Mouse (Mus musculus): Measurements from ENCODE around the gene Rrp12. TPM values are rescaled to one million over a fixed set of nuclear protein-coding genes. Genes with fewer than 3 reads are reported as not detected.

Rrp12 gene
- polyA plus RNA-seq, 1 experiment from 2014 or later: 4.3 TPM

- ATAC-seq (no peak), DNase-seq (no peak)
- H3K4me2 ChIP-seq (ENCODE audit: low read depth, low read length): peak overlapping the region; percentile 49
- no peak overlapping the region for H3K9ac ChIP-seq (replicated peaks)
- H3K36me3 ChIP-seq (replicated peaks; ENCODE audit: insufficient read depth, low read length): no peaks in the 10 kb centered on the region
- TF ChIP-seq CTCF (IDR thresholded peaks at IDR 0.05; ENCODE audit: low read depth) (no peak), EP300 (IDR thresholded peaks at IDR 0.05; ENCODE audit: low read depth) (no peak)
- 56% methylated on average over 6 of the region's 6 CpGs for WGBS (ENCODE audit: insufficient replicate concordance)
- no peaks in the 10 kb centered on the region for H3K9me3 ChIP-seq (ENCODE audit: low read length)
- 0 out of 2 replicates have a peak overlapping the region, but pooled peaks have one; percentile 88 for H3K27ac ChIP-seq (ENCODE audit: low read depth)
- no peaks in the 10 kb centered on the region for H3K27me3 ChIP-seq (ENCODE audit: insufficient read depth, low read length)
- peaks cover 59% of the 10 kb centered on the region for H3K4me1 ChIP-seq (ENCODE audit: insufficient read depth)
- no peak overlapping the region for H3K4me3 ChIP-seq (ENCODE audit: low read depth, low read length)
Observed at GRCm38 (mm10) chr19:41835407-41835806, 60.6 kb downstream of the Rrp12 start.

GRCm38 (mm10) chr19:41832501-41833201 is 63.3 kb downstream of the Rrp12 start:
- no peaks in the 10 kb centered on the region for H3K36me3 ChIP-seq (replicated peaks; ENCODE audit: insufficient read depth, low read length)
- H3K4me3 ChIP-seq (ENCODE audit: low read depth, low read length): peak overlapping the region; percentile 79
- peak overlapping the region; percentile 99 for H3K4me2 ChIP-seq (ENCODE audit: low read depth, low read length)
- TF ChIP-seq EP300 (IDR thresholded peaks at IDR 0.05; ENCODE audit: low read depth) (peak; percentile 59; the same call in 1 of the 2 replicates), CTCF (IDR thresholded peaks at IDR 0.05; ENCODE audit: low read depth) (no peak)
- no peaks in the 10 kb centered on the region for H3K9me3 ChIP-seq (ENCODE audit: low read length)
- WGBS (ENCODE audit: insufficient replicate concordance): 66% methylated on average over 13 of the region's 13 CpGs
- H3K27me3 ChIP-seq (ENCODE audit: insufficient read depth, low read length): no peaks in the 10 kb centered on the region
- no peak for DNase-seq
- H3K27ac ChIP-seq (ENCODE audit: low read depth): no peak overlapping the region
- H3K4me1 ChIP-seq (ENCODE audit: insufficient read depth): peaks cover 48% of the 10 kb centered on the region
- ATAC-seq: no peak
- peak overlapping the region; percentile 61 for H3K9ac ChIP-seq (replicated peaks)

GRCm38 (mm10) chr19:41831718-41832391 is 64.1 kb downstream of the Rrp12 start:
- H3K36me3 ChIP-seq (replicated peaks; ENCODE audit: insufficient read depth, low read length): no peaks in the 10 kb centered on the region
- peak overlapping the region; percentile 61 for H3K9ac ChIP-seq (replicated peaks)
- DNase-seq (peak; percentile 35), ATAC-seq (no peak)
- peaks cover 40% of the 10 kb centered on the region for H3K4me1 ChIP-seq (ENCODE audit: insufficient read depth)
- H3K27me3 ChIP-seq (ENCODE audit: insufficient read depth, low read length): no peaks in the 10 kb centered on the region
- WGBS (ENCODE audit: insufficient replicate concordance): 12% methylated on average over 14 of the region's 14 CpGs
- 0 out of 2 replicates have a peak overlapping the region, but pooled peaks have one; percentile 2 for H3K27ac ChIP-seq (ENCODE audit: low read depth)
- H3K9me3 ChIP-seq (ENCODE audit: low read length): no peaks in the 10 kb centered on the region
- H3K4me3 ChIP-seq (ENCODE audit: low read depth, low read length): peak overlapping the region; percentile 79
- TF ChIP-seq CTCF (IDR thresholded peaks at IDR 0.05; ENCODE audit: low read depth): no peak
- TF ChIP-seq EP300 (IDR thresholded peaks at IDR 0.05; ENCODE audit: low read depth): no peak
- peak overlapping the region; percentile 99 for H3K4me2 ChIP-seq (ENCODE audit: low read depth, low read length)

- H3K4me2 ChIP-seq (ENCODE audit: low read depth, low read length): peak overlapping the region; percentile 99
- DNase-seq (peak; percentile 43), ATAC-seq (no peak)
- H3K27me3 ChIP-seq (ENCODE audit: insufficient read depth, low read length): no peaks in the 10 kb centered on the region
- H3K4me3 ChIP-seq (ENCODE audit: low read depth, low read length): peak overlapping the region; percentile 79
- H3K27ac ChIP-seq (ENCODE audit: low read depth): peak overlapping the region; percentile 91; the same call in 1 of the 2 replicates
- H3K36me3 ChIP-seq (replicated peaks; ENCODE audit: insufficient read depth, low read length): no peaks in the 10 kb centered on the region
- H3K9ac ChIP-seq (replicated peaks): peak overlapping the region; percentile 61
- peaks cover 33% of the 10 kb centered on the region for H3K4me1 ChIP-seq (ENCODE audit: insufficient read depth)
- no peak for TF ChIP-seq CTCF (IDR thresholded peaks at IDR 0.05; ENCODE audit: low read depth)
- TF ChIP-seq EP300 (IDR thresholded peaks at IDR 0.05; ENCODE audit: low read depth): no peak
- 1% methylated on average over 19 of the region's 19 CpGs for WGBS (ENCODE audit: insufficient replicate concordance)
- no peaks in the 10 kb centered on the region for H3K9me3 ChIP-seq (ENCODE audit: low read length)
Observed at GRCm38 (mm10) chr19:41831101-41831570, 64.8 kb downstream of the Rrp12 start.

GRCm38 (mm10) chr19:41830106-41831031 is 65.6 kb downstream of the Rrp12 start:
- peak overlapping the region; percentile 61 for H3K9ac ChIP-seq (replicated peaks)
- H3K4me2 ChIP-seq (ENCODE audit: low read depth, low read length): peak overlapping the region; percentile 99
- H3K36me3 ChIP-seq (replicated peaks; ENCODE audit: insufficient read depth, low read length): no peaks in the 10 kb centered on the region
- ATAC-seq (peak; percentile 61), DNase-seq (peak; percentile 78)
- H3K27me3 ChIP-seq (ENCODE audit: insufficient read depth, low read length): no peaks in the 10 kb centered on the region
- H3K9me3 ChIP-seq (ENCODE audit: low read length): no peaks in the 10 kb centered on the region
- H3K4me3 ChIP-seq (ENCODE audit: low read depth, low read length): peak overlapping the region; percentile 79
- peak overlapping the region; percentile 91 for H3K27ac ChIP-seq (ENCODE audit: low read depth)
- H3K4me1 ChIP-seq (ENCODE audit: insufficient read depth): peaks cover 26% of the 10 kb centered on the region
- 2% methylated on average over 87 of the region's 112 CpGs for WGBS (ENCODE audit: insufficient replicate concordance)
- TF ChIP-seq EP300 (IDR thresholded peaks at IDR 0.05; ENCODE audit: low read depth) (no peak), CTCF (IDR thresholded peaks at IDR 0.05; ENCODE audit: low read depth) (no peak)

All from liver, postnatal 0 days (tissue).